Mouse (Mus musculus): ENCODE measurements around the gene Irgm1. TPM values are rescaled to one million over a fixed set of nuclear protein-coding genes. Genes with fewer than 3 reads are reported as not detected.

The Irgm1 gene
- polyA plus RNA-seq, 1 experiment from 2014 or later, result 118 TPM

GRCm38 (mm10) chr11:48871817-48872541 is 496 bp upstream of the Irgm1 start:
- WGBS (ENCODE audit: missing documents), result 1% methylated on average over 17 of the region's 17 CpGs

DNA sequence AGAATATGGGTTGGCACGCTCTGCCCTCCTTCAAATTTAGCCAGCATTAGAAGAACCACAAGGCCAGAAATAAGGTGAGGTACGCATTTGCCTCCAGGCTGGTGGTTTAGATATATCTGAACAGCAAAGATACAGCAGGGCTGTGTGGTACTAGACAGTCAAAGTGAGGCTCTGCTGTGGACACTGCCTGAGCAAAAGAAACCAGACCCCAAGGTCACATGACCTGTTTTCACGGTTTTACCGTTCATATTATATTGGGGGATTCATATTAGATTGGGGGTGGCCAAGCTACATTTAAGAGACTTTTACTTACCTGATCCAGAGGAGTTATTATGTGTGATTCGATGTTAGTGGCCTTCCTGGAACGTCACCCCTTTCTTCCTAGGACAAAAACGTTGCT is 702 bp downstream of the Irgm1 start:
- H3K4me3 ChIP-seq (ENCODE audit: inconsistent target), result peak overlapping the region; percentile 60
- peaks cover 67% of the 10 kb centered on the region for H3K79me2 ChIP-seq (ENCODE audit: inconsistent target)
- H3K36me3 ChIP-seq (ENCODE audit: inconsistent target), result peaks cover 26% of the 10 kb centered on the region
- 0% methylated on average over 7 of the region's 7 CpGs for WGBS (ENCODE audit: missing documents)
- peak overlapping the region; percentile 97 for H3K27ac ChIP-seq

More at GRCm38 (mm10) chr11:48871817-48872541, 496 bp upstream of the Irgm1 start:
- Histone ChIP-seq H3K4me3 (ENCODE audit: inconsistent target) (peak overlapping the region; percentile 60), H3K79me2 (ENCODE audit: inconsistent target) (peaks cover 55% of the 10 kb centered on the region), H3K36me3 (ENCODE audit: inconsistent target) (peaks cover 14% of the 10 kb centered on the region), H3K27ac (peak overlapping the region; percentile 97)

DNA sequence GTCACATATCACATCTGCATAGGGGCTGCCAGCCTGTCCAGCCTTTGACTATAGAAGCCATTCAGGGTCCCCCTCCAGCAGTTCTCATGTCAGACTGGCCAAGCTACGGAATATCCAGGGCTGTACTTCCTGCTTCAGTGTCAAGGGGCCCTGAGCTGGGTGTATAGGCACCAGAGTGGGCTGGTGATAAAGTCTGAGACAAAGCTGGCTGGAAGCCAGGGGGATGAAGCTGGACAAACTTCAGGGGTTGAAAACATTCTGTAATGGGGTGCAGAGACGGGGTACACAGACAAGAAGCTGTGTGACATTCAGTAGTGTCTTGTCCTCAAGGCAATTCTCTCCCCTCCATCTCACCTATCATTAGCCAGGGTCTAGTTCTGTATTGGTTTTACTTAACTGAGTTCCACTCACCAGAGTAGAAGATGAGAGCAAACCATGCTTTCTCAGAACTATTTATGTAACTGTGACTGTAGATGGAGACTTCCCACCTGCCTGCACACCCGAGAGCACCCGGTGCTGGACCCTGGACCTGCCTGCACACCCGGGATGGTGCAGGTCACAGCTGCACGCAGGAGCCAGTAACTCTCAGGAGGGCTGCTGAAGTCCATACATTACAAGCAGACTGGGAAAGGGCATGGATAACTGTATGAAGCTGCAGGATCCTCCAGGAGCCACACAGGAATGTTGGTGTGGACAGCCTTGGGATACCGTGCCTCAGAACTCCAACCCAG is 1.9 kb downstream of the Irgm1 start:
- peak overlapping the region; percentile 60 for H3K4me3 ChIP-seq (ENCODE audit: inconsistent target)
- peaks cover 39% of the 10 kb centered on the region for H3K36me3 ChIP-seq (ENCODE audit: inconsistent target)
- WGBS (ENCODE audit: missing documents), result 6% methylated on average over 7 of the region's 7 CpGs
- peak overlapping the region; percentile 97 for H3K27ac ChIP-seq
- peaks cover 71% of the 10 kb centered on the region for H3K79me2 ChIP-seq (ENCODE audit: inconsistent target)

- 94% methylated on average over 9 of the region's 9 CpGs for WGBS (ENCODE audit: missing documents)
- peaks cover 41% of the 10 kb centered on the region for H3K36me3 ChIP-seq (ENCODE audit: inconsistent target)
- H3K27ac ChIP-seq, result no peak overlapping the region
- H3K4me3 ChIP-seq (ENCODE audit: inconsistent target), result no peak overlapping the region
- H3K79me2 ChIP-seq (ENCODE audit: inconsistent target), result peaks cover 59% of the 10 kb centered on the region
These were observed 5.0 kb downstream of the Irgm1 start for GRCm38 (mm10) chr11:48866481-48866880.

- WGBS (ENCODE audit: missing documents), result 66% methylated on average over 3 of the region's 3 CpGs
- H3K79me2 ChIP-seq (ENCODE audit: inconsistent target), result peaks cover 34% of the 10 kb centered on the region
- no peak overlapping the region for H3K27ac ChIP-seq
- no peak overlapping the region for H3K4me3 ChIP-seq (ENCODE audit: inconsistent target)
- peaks cover 41% of the 10 kb centered on the region for H3K36me3 ChIP-seq (ENCODE audit: inconsistent target)
These were observed 7.7 kb downstream of the Irgm1 start for GRCm38 (mm10) chr11:48863808-48864207.

GRCm38 (mm10) chr11:48862784-48863319 is 8.6 kb downstream of the Irgm1 start:
- Histone ChIP-seq H3K4me3 (ENCODE audit: inconsistent target) (no peak overlapping the region), H3K79me2 (ENCODE audit: inconsistent target) (peaks cover 25% of the 10 kb centered on the region), H3K27ac (no peak overlapping the region), H3K36me3 (ENCODE audit: inconsistent target) (peaks cover 35% of the 10 kb centered on the region)
- WGBS (ENCODE audit: missing documents), result 92% methylated on average over 1 of the region's 1 CpGs

DNA sequence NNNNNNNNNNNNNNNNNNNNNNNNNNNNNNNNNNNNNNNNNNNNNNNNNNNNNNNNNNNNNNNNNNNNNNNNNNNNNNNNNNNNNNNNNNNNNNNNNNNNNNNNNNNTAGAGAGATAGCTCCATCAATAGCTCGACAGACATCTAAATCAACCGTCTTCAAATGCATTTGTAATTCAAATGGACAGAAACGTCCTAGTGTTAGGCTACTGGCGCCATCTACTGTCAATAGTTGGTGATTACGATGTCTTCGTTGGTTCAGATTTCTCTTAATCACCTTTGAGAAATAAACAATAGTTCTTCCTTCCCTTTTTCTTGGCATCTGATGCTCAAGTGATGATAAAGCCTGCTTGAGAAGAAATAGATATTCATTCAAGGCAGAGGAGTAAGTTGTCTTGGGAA is 12.5 kb downstream of the Irgm1 start:
- no peak overlapping the region for H3K27ac ChIP-seq
- no peak overlapping the region for H3K4me3 ChIP-seq (ENCODE audit: inconsistent target)
- no peaks in the 10 kb centered on the region for H3K79me2 ChIP-seq (ENCODE audit: inconsistent target)
- WGBS (ENCODE audit: missing documents), result 0% methylated on average over 6 of the region's 6 CpGs
- no peaks in the 10 kb centered on the region for H3K36me3 ChIP-seq (ENCODE audit: inconsistent target)

DNA sequence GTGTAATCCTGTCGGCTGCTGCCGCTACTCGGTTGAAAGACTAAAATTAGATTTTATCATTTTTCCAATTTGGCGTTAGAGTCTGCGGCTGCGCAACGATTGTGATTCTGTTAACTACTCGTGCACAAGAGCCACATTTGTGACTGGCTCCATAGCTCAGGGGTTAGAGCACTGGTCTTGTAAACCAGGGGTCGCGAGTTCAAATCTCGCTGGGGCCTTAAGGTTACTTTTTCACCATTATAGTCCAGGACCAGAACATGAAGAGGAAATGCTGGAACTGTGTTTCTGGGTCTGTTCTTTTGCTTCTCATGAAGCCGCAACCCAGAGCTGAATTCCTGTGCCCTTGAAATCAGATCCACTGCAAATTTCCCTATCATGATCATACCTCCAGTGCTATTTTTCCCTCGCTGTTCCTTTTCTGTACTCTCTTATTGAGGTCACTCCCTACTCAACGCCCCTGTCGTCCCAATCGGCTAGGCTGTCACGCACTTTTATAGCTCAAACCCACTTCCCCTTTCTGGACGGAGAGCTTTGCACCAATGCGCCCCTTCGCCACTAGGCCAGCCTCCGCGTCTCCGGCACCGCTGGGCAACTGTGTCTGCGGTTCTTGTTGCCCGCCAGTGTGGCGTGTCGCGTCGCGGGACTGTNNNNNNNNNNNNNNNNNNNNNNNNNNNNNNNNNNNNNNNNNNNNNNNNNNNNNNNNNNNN is 17.9 kb downstream of the Irgm1 start:
- peak overlapping the region; percentile 59 for H3K4me3 ChIP-seq (ENCODE audit: inconsistent target)
- no peaks in the 10 kb centered on the region for H3K36me3 ChIP-seq (ENCODE audit: inconsistent target)
- H3K27ac ChIP-seq, result peak overlapping the region; percentile 41
- H3K79me2 ChIP-seq (ENCODE audit: inconsistent target), result no peaks in the 10 kb centered on the region
- WGBS (ENCODE audit: missing documents), result 2% methylated on average over 31 of the region's 31 CpGs

- peak overlapping the region; percentile 59 for H3K4me3 ChIP-seq (ENCODE audit: inconsistent target)
- H3K27ac ChIP-seq, result no peak overlapping the region
- H3K79me2 ChIP-seq (ENCODE audit: inconsistent target), result no peaks in the 10 kb centered on the region
- WGBS (ENCODE audit: missing documents), result 15% methylated on average over 23 of the region's 23 CpGs
- H3K36me3 ChIP-seq (ENCODE audit: inconsistent target), result no peaks in the 10 kb centered on the region
These were observed 18.6 kb downstream of the Irgm1 start for GRCm38 (mm10) chr11:48852624-48853473.

- Histone ChIP-seq H3K4me3 (ENCODE audit: inconsistent target) (no peak overlapping the region), H3K79me2 (ENCODE audit: inconsistent target) (no peaks in the 10 kb centered on the region), H3K36me3 (ENCODE audit: inconsistent target) (no peaks in the 10 kb centered on the region), H3K27ac (no peak overlapping the region)
- 87% methylated on average over 4 of the region's 4 CpGs for WGBS (ENCODE audit: missing documents)
These were observed 19.3 kb downstream of the Irgm1 start for GRCm38 (mm10) chr11:48852190-48852589.

DNA sequence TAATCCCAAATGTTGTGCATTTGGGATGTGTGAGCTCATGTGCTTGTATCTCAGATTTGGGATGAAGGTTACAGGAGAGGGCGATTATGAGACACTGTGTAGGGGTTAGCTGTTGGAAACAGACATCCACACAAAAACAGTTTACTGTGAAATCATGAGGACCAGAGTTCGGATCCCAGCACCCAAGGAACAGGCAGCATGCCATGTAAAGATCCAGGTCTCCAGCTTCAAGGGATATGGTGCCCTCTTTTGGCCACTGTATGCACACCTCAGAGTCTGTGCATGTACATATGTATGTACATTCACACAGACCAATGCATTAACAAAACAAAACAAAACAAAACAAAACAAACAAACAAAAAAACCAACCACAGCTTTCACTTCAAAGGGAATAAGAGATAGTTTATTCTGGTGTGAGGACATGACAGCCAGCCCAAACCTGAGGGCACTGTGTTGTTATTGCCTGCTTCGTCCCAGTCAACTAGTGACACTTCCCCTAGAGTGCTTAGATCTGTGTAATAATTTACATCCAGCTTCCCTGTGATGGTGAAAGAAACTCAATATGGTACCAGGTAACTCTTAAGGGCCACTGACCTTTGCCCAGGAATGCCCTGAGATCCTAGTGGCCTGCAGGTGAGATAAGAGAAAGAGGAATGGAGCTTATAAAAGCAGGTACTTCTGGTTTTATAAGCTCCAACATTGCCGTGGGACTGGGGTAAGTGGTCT is 20.1 kb downstream of the Irgm1 start:
- Histone ChIP-seq H3K36me3 (ENCODE audit: inconsistent target) (no peaks in the 10 kb centered on the region), H3K27ac (no peak overlapping the region), H3K79me2 (ENCODE audit: inconsistent target) (no peaks in the 10 kb centered on the region), H3K4me3 (ENCODE audit: inconsistent target) (no peak overlapping the region)
- 95% methylated on average over 4 of the region's 4 CpGs for WGBS (ENCODE audit: missing documents)

GRCm38 (mm10) chr11:48850240-48850639 is 21.2 kb downstream of the Irgm1 start:
- no peak overlapping the region for H3K4me3 ChIP-seq (ENCODE audit: inconsistent target)
- WGBS (ENCODE audit: missing documents), result 78% methylated on average over 2 of the region's 2 CpGs
- H3K79me2 ChIP-seq (ENCODE audit: inconsistent target), result no peaks in the 10 kb centered on the region
- no peaks in the 10 kb centered on the region for H3K36me3 ChIP-seq (ENCODE audit: inconsistent target)
- no peak overlapping the region for H3K27ac ChIP-seq

- H3K27ac ChIP-seq, result no peak overlapping the region
- H3K79me2 ChIP-seq (ENCODE audit: inconsistent target), result no peaks in the 10 kb centered on the region
- H3K4me3 ChIP-seq (ENCODE audit: inconsistent target), result no peak overlapping the region
- H3K36me3 ChIP-seq (ENCODE audit: inconsistent target), result no peaks in the 10 kb centered on the region
- WGBS (ENCODE audit: missing documents), result 91% methylated on average over 5 of the region's 5 CpGs
These were observed 24.6 kb downstream of the Irgm1 start for GRCm38 (mm10) chr11:48846881-48847280.
